Mouse (Mus musculus): ENCODE measurements around the gene Chrnb1. TPM values are rescaled to one million over a fixed set of nuclear protein-coding genes. Genes with fewer than 3 reads are reported as not detected.
A peak's percentile ranks its signal among the peaks of the same experiment; 100 is the strongest.

The Chrnb1 gene
- polyA plus RNA-seq, 1 experiment: not detected

DNA sequence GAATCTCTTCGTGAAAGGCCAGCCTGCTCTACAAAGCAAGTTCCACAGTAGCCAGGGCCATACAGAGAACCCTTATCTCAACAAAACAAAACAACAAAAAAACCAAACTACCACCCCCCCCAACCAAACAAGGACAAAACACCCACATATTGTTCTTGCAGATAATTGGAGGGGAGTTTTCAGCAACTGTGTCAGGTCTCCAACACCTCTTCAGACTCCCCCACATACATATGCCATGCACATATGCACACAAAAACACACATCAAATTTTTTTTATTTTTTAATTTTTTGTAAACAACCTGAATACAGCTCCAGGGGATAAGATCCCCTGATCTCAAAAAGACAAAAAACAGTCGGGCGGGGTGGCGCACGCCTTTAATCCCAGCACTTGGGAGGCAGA lies 41.5 kb downstream of the Chrnb1 start:
- H3K27me3 ChIP-seq (replicated peaks): no peaks in the 10 kb centered on the region
- peaks cover 59% of the 10 kb centered on the region for H3K4me1 ChIP-seq
- no peaks in the 10 kb centered on the region for H3K9me3 ChIP-seq
- TF ChIP-seq FLI1 (IDR thresholded peaks at IDR 0.05; ENCODE audit: low read length) (no peak), GATA1 (IDR thresholded peaks at IDR 0.05; ENCODE audit: borderline replicate concordance, low read length) (no peak)
- H3K4me3 ChIP-seq (replicated peaks): no peak overlapping the region
- peaks cover 8% of the 10 kb centered on the region for H3K36me3 ChIP-seq (replicated peaks; ENCODE audit: low read length)

DNA sequence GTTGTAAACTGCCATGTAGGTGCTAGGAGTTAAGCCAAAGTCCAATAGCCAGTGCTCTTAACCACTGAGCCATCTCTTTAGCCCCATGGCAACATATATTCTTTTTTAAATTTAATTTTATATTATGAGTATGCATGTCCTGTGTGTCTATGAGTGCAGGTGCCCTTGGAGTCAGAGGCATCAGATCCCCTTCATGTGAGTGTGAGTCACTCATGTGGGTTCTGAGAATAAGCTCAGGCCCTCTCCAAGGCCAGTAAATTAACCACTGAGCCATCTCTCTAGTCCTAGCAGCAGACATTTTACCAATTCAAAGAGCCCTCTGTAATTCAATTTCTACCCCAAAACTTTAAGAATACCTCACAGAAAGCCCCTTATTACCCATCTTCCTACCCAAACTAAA lies 43.1 kb downstream of the Chrnb1 start:
- H3K36me3 ChIP-seq (replicated peaks; ENCODE audit: low read length): peaks cover 17% of the 10 kb centered on the region
- no peak for TF ChIP-seq FLI1 (IDR thresholded peaks at IDR 0.05; ENCODE audit: low read length)
- no peak for TF ChIP-seq GATA1 (IDR thresholded peaks at IDR 0.05; ENCODE audit: borderline replicate concordance, low read length)
- peaks cover 59% of the 10 kb centered on the region for H3K4me1 ChIP-seq

DNA sequence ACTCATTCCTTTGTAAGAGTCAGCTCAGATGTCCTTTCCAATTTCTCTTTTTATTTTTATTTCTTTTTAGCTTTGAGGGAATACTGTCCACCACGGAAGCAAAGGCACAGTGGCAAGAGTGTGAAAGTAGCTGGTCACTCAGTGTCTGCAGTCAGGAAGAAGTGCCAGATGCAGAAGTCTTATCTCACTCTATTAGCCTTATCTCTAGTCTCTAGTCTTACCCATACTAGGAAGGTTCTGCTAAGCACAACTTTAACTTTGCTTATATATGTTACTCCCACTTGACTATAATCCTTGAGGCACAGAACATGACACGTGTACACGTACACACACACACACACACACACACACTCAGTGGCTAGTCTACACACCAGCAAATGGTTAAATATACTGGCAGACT lies 44.1 kb downstream of the Chrnb1 start:
- H3K4me3 ChIP-seq (replicated peaks): peak overlapping the region; percentile 75
- no peaks in the 10 kb centered on the region for H3K27me3 ChIP-seq (replicated peaks)
- peaks cover 26% of the 10 kb centered on the region for H3K36me3 ChIP-seq (replicated peaks; ENCODE audit: low read length)
- peaks cover 52% of the 10 kb centered on the region for H3K4me1 ChIP-seq
- H3K9me3 ChIP-seq: no peaks in the 10 kb centered on the region
- TF ChIP-seq GATA1 (IDR thresholded peaks at IDR 0.05; ENCODE audit: borderline replicate concordance, low read length) (no peak), FLI1 (IDR thresholded peaks at IDR 0.05; ENCODE audit: low read length) (no peak)

More for the DNA sequence above, 43.1 kb downstream of the Chrnb1 start:
- Histone ChIP-seq H3K4me3 (replicated peaks) (no peak overlapping the region), H3K27me3 (replicated peaks) (no peaks in the 10 kb centered on the region), H3K9me3 (no peaks in the 10 kb centered on the region)

Other genes with a start within 250 kb of the Chrnb1 start
- gene Dnah2, start 246.8 kb downstream of the Chrnb1 start, polyA plus RNA-seq (2012; ENCODE audit: insufficient read depth, low replicate concordance): 0.95 TPM in 1 of 2 replicates, not detected in the other
- 0.51 and 2.1 TPM in 2 replicates for gene Efnb3, start 235.7 kb downstream of the Chrnb1 start, polyA plus RNA-seq (2012; ENCODE audit: insufficient read depth, low replicate concordance)
- gene Wrap53, start 215.7 kb downstream of the Chrnb1 start, polyA plus RNA-seq (2012; ENCODE audit: insufficient read depth, low replicate concordance): 19.7 and 50.2 TPM in 2 replicates
- gene Trp53, start 215.6 kb downstream of the Chrnb1 start, polyA plus RNA-seq (2012; ENCODE audit: insufficient read depth, low replicate concordance): 53.2 and 68.6 TPM in 2 replicates
- 2.8 and 4.2 TPM in 2 replicates for gene Atp1b2, start 190.0 kb downstream of the Chrnb1 start, polyA plus RNA-seq (2012; ENCODE audit: insufficient read depth, low replicate concordance)
- not detected in 2 replicates for gene Shbg, start 178.0 kb downstream of the Chrnb1 start, polyA plus RNA-seq (2012; ENCODE audit: insufficient read depth, low replicate concordance)
- gene Sat2, start 173.9 kb downstream of the Chrnb1 start, polyA plus RNA-seq (2012; ENCODE audit: insufficient read depth, low replicate concordance): not detected in 2 replicates
- gene Fxr2, start 163.0 kb downstream of the Chrnb1 start, polyA plus RNA-seq (2012; ENCODE audit: insufficient read depth, low replicate concordance): 65.7 and 84.9 TPM in 2 replicates
- not detected in 2 replicates for gene Sox15, start 140.6 kb downstream of the Chrnb1 start, polyA plus RNA-seq (2012; ENCODE audit: insufficient read depth, low replicate concordance)
- gene Mpdu1, start 133.3 kb downstream of the Chrnb1 start, polyA plus RNA-seq (2012; ENCODE audit: insufficient read depth, low replicate concordance): 16.2 and 31.6 TPM in 2 replicates
- gene Cd68, start 129.8 kb downstream of the Chrnb1 start, polyA plus RNA-seq (2012; ENCODE audit: insufficient read depth, low replicate concordance): 8.7 and 128 TPM in 2 replicates
- 144 and 601 TPM in 2 replicates for gene Eif4a1, start 123.5 kb downstream of the Chrnb1 start, polyA plus RNA-seq (2012; ENCODE audit: insufficient read depth, low replicate concordance)
- 54.1 and 94.8 TPM in 2 replicates for gene Senp3, start 113.9 kb downstream of the Chrnb1 start, polyA plus RNA-seq (2012; ENCODE audit: insufficient read depth, low replicate concordance)
- 0.56 TPM in 1 of 2 replicates, not detected in the other for gene Tnfsf13, start 110.2 kb downstream of the Chrnb1 start, polyA plus RNA-seq (2012; ENCODE audit: insufficient read depth, low replicate concordance)
- gene Tnfsf12, start 100.1 kb downstream of the Chrnb1 start, polyA plus RNA-seq (2012; ENCODE audit: insufficient read depth, low replicate concordance): 5.3 and 13.1 TPM in 2 replicates
- 2.0 and 2.5 TPM in 2 replicates for gene Tnfsfm13, start 99.8 kb downstream of the Chrnb1 start, polyA plus RNA-seq (2012; ENCODE audit: insufficient read depth, low replicate concordance)
- gene Polr2a, start 37.3 kb downstream of the Chrnb1 start, polyA plus RNA-seq (2012; ENCODE audit: insufficient read depth, low replicate concordance): 36.5 and 129 TPM in 2 replicates
- not detected in 2 replicates for gene Slc35g3, start 34.0 kb downstream of the Chrnb1 start, polyA plus RNA-seq (2012; ENCODE audit: insufficient read depth, low replicate concordance)
- 1.9 and 3.9 TPM in 2 replicates for gene Zbtb4, start 30.0 kb downstream of the Chrnb1 start, polyA plus RNA-seq (2012; ENCODE audit: insufficient read depth, low replicate concordance)
- 0.64 TPM in 1 of 2 replicates, not detected in the other for gene Fgf11, start 5.9 kb upstream of the Chrnb1 start, polyA plus RNA-seq (2012; ENCODE audit: insufficient read depth, low replicate concordance)
- gene Tmem102, start 9.7 kb upstream of the Chrnb1 start, polyA plus RNA-seq (2012; ENCODE audit: insufficient read depth, low replicate concordance): not detected in 2 replicates
- not detected in 2 replicates for gene Gm39566, start 19.4 kb upstream of the Chrnb1 start, polyA plus RNA-seq (2012; ENCODE audit: insufficient read depth, low replicate concordance)
- gene Spem2, start 22.5 kb upstream of the Chrnb1 start, polyA plus RNA-seq (2012; ENCODE audit: insufficient read depth, low replicate concordance): not detected in 2 replicates
- not detected in 2 replicates for gene Spem1, start 26.2 kb upstream of the Chrnb1 start, polyA plus RNA-seq (2012; ENCODE audit: insufficient read depth, low replicate concordance)
- gene Nlgn2, start 41.8 kb upstream of the Chrnb1 start, polyA plus RNA-seq (2012; ENCODE audit: insufficient read depth, low replicate concordance): 4.9 and 17.7 TPM in 2 replicates
- gene Tmem256, start 42.6 kb upstream of the Chrnb1 start, polyA plus RNA-seq (2012; ENCODE audit: insufficient read depth, low replicate concordance): 742 and 1,105 TPM in 2 replicates
- 41.3 and 79.4 TPM in 2 replicates for gene Plscr3, start 50.4 kb upstream of the Chrnb1 start, polyA plus RNA-seq (2012; ENCODE audit: insufficient read depth, low replicate concordance)
- gene Tnk1, start 62.8 kb upstream of the Chrnb1 start, polyA plus RNA-seq (2012; ENCODE audit: insufficient read depth, low replicate concordance): not detected in 2 replicates
- gene Tmem95, start 82.1 kb upstream of the Chrnb1 start, polyA plus RNA-seq (2012; ENCODE audit: insufficient read depth, low replicate concordance): not detected in 2 replicates
- gene Kctd11, start 85.5 kb upstream of the Chrnb1 start, polyA plus RNA-seq (2012; ENCODE audit: insufficient read depth, low replicate concordance): 0.98 TPM in 1 of 2 replicates, not detected in the other
- 47.6 and 58.4 TPM in 2 replicates for gene Acap1, start 99.6 kb upstream of the Chrnb1 start, polyA plus RNA-seq (2012; ENCODE audit: insufficient read depth, low replicate concordance)
- 0.25 TPM in 1 of 2 replicates, not detected in the other for gene 2810408A11Rik, start 105.0 kb upstream of the Chrnb1 start, polyA plus RNA-seq (2012; ENCODE audit: insufficient read depth, low replicate concordance)
- 17.6 and 26.8 TPM in 2 replicates for gene Neurl4, start 105.1 kb upstream of the Chrnb1 start, polyA plus RNA-seq (2012; ENCODE audit: insufficient read depth, low replicate concordance)
- gene Gps2, start 117.9 kb upstream of the Chrnb1 start, polyA plus RNA-seq (2012; ENCODE audit: insufficient read depth, low replicate concordance): 116 and 124 TPM in 2 replicates
- gene Eif5a, start 126.0 kb upstream of the Chrnb1 start, polyA plus RNA-seq (2012; ENCODE audit: insufficient read depth, low replicate concordance): 2,079 and 2,119 TPM in 2 replicates
- 0.75 TPM in 1 of 2 replicates, not detected in the other for gene Ybx2, start 139.9 kb upstream of the Chrnb1 start, polyA plus RNA-seq (2012; ENCODE audit: insufficient read depth, low replicate concordance)
- gene Slc2a4, start 152.2 kb upstream of the Chrnb1 start, polyA plus RNA-seq (2012; ENCODE audit: insufficient read depth, low replicate concordance): not detected in 2 replicates
- not detected in 2 replicates for gene Cldn7, start 168.8 kb upstream of the Chrnb1 start, polyA plus RNA-seq (2012; ENCODE audit: insufficient read depth, low replicate concordance)
- gene Ctdnep1, start 185.2 kb upstream of the Chrnb1 start, polyA plus RNA-seq (2012; ENCODE audit: insufficient read depth, low replicate concordance): 289 and 291 TPM in 2 replicates
- gene Elp5, start 186.6 kb upstream of the Chrnb1 start, polyA plus RNA-seq (2012; ENCODE audit: insufficient read depth, low replicate concordance): 11.0 TPM in 1 of 2 replicates, not detected in the other
- 495 and 977 TPM in 2 replicates for gene Gabarap, start 195.2 kb upstream of the Chrnb1 start, polyA plus RNA-seq (2012; ENCODE audit: insufficient read depth, low replicate concordance)
- gene Phf23, start 199.8 kb upstream of the Chrnb1 start, polyA plus RNA-seq (2012; ENCODE audit: insufficient read depth, low replicate concordance): 24.1 and 85.6 TPM in 2 replicates
- 28.6 and 64.4 TPM in 2 replicates for gene Dvl2, start 204.7 kb upstream of the Chrnb1 start, polyA plus RNA-seq (2012; ENCODE audit: insufficient read depth, low replicate concordance)
- 12.7 and 34.2 TPM in 2 replicates for gene Acadvl, start 219.5 kb upstream of the Chrnb1 start, polyA plus RNA-seq (2012; ENCODE audit: insufficient read depth, low replicate concordance)
- gene Dlg4, start 221.0 kb upstream of the Chrnb1 start, polyA plus RNA-seq (2012; ENCODE audit: insufficient read depth, low replicate concordance): 16.1 and 22.0 TPM in 2 replicates